Mouse (Mus musculus) myocyte (in vitro differentiated cells): ENCODE measurements around the gene 1700019N19Rik.

Experiments
- CEBPB ChIP-seq: IDR thresholded peaks from 2 replicates; pipeline ENCODE4 v1.6.1; 2011; ENCODE audit warnings: mild to moderate bottlenecking, moderate library complexity; ENCODE audit not compliant: poor library complexity, insufficient read depth, severe bottlenecking
- E2F4 ChIP-seq: IDR thresholded peaks from one replicate; pipeline ENCODE4 v1.6.1; 2011; ENCODE audit warnings: mild to moderate bottlenecking, control low read depth, moderate library complexity; ENCODE audit not compliant: insufficient read depth
- MAX ChIP-seq: IDR thresholded peaks from one replicate; pipeline ENCODE4 v1.6.1; 2011; ENCODE audit warnings: low read depth, mild to moderate bottlenecking, control low read depth
- MYOD1 ChIP-seq, 3 experiments: IDR thresholded peaks; one replicate each; pipeline ENCODE4 v1.6.1; 2011; ENCODE audit warnings: control low read depth in 2 of 3, low read depth in 2 of 3, mild to moderate bottlenecking in 2 of 3, moderate library complexity in 1 of 3; ENCODE audit not compliant: insufficient read length in 2 of 3, control insufficient read depth in 1 of 3
- MYOG ChIP-seq, 3 experiments: IDR thresholded peaks; one replicate each; pipeline ENCODE4 v1.6.1; 2011; ENCODE audit warnings: control low read depth in 2 of 3, low read depth in 2 of 3, mild to moderate bottlenecking in 2 of 3; ENCODE audit not compliant: insufficient read length in 2 of 3, control insufficient read depth in 1 of 3, insufficient read depth in 1 of 3
- POLR2A ChIP-seq: IDR thresholded peaks from one replicate; pipeline ENCODE4 v1.6.1; 2011; ENCODE audit warnings: low read depth, mild to moderate bottlenecking, control low read depth, moderate library complexity; ENCODE audit not compliant: insufficient read length
- SRF ChIP-seq: IDR thresholded peaks from one replicate; pipeline ENCODE4 v1.6.1; 2011; ENCODE audit warnings: low read depth; ENCODE audit not compliant: control insufficient read depth, insufficient read length
- TCF3 ChIP-seq: IDR thresholded peaks from one replicate; pipeline ENCODE4 v1.6.1; 2011; ENCODE audit warnings: low read depth, control low read depth; ENCODE audit not compliant: insufficient read length
- USF1 ChIP-seq: IDR thresholded peaks from one replicate; pipeline ENCODE4 v1.6.1; 2011; ENCODE audit warnings: low read depth, mild to moderate bottlenecking, control low read depth, moderate library complexity

DNA sequence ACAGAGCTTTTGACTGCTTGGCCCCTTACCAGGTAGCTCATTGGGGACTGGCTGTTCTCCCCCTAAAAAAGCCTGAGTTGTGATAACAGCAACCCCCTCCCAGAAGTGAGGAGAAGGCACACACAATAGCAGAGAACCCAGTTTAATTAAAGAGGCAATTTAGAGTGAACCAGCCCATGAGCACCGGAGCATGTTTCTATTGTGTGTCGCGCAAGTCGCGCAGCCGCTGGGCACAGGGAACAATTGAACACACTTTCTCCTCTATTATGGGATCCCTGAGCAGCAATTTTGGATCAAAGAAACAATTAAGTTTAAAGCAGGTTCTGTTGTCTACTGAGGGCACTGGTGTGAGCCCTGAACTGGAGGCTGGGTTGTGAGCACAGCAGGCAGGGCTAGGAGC is 26.9 kb downstream of the 1700019N19Rik start:
- no peak for TF ChIP-seq MYOG (IDR thresholded peaks at IDR 0.05; ENCODE audit: control insufficient read depth in 1 of 3, insufficient read depth in 1 of 3, insufficient read length in 2 of 3, low read depth in 2 of 3)
- no peak for TF ChIP-seq MAX
- no peak for TF ChIP-seq E2F4
- TF ChIP-seq POLR2A: no peak
- no peak for TF ChIP-seq CEBPB
- TF ChIP-seq TCF3: no peak
- no peak for TF ChIP-seq USF1
- no peak for TF ChIP-seq SRF
- TF ChIP-seq MYOD1 (IDR thresholded peaks at IDR 0.05; ENCODE audit: control insufficient read depth in 1 of 3, insufficient read length in 2 of 3, low read depth in 2 of 3): no peak
